Mouse (Mus musculus): ENCODE measurements at regions not wholly inside any gene's neighbourhood (a gene's known extent, or its start where the extent isn't known, plus 50 kb on each side); places are given as distances from the start of the nearest gene placed in this dataset.

GRCm38 (mm10) chr10:21525555-21525954, 67.4 kb upstream of the 1700020N01Rik start:
- TF ChIP-seq EP300 (optimal IDR thresholded peaks at IDR 0.05) (no peak), CTCF (IDR thresholded peaks at IDR 0.05; ENCODE audit: low read depth) (no peak)
